Mouse (Mus musculus): ENCODE measurements around the gene Ankrd31. TPM values are rescaled to one million over a fixed set of nuclear protein-coding genes. Genes with fewer than 3 reads are reported as not detected.
"Not testable (repeated sequence)": the region's sequence is repeated elsewhere in the genome, so short reads cannot be mapped to it uniquely, and the experiment has no call there.

Ankrd31 gene
- polyA plus RNA-seq, 1 experiment from 2014 or later, result not detected

DNA sequence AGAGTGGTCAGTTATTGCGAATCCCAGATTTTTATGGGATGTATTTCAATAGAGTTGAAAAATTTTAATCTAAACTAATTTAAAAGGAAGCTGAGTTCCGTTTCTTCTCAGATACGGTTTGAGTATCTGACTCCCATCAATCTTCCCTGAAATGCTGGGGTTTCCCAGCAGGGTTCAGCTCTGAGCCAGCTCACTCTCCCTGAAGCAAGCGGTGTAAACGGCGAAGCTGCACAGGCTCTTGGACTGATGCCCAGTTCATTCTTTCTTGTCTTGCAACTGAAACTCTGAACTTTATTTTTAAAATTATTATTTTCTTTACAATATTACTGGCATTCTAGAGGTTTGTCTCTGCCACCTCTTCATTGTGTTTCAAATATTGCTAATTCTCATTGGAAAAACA lies 2.0 kb upstream of the Ankrd31 start:
- no peaks in the 10 kb centered on the region for H3K36me3 ChIP-seq (replicated peaks)
- H3K4me2 ChIP-seq, result no peak overlapping the region
- H3K4me3 ChIP-seq (replicated peaks), result no peak overlapping the region
- 67% methylated on average over 6 of the region's 6 CpGs for WGBS
- no peak overlapping the region for H3K9ac ChIP-seq
- no peaks in the 10 kb centered on the region for H3K27me3 ChIP-seq
- H3K9me3 ChIP-seq, result no peaks in the 10 kb centered on the region
- H3K4me1 ChIP-seq, result no peaks in the 10 kb centered on the region
- H3K27ac ChIP-seq, result no peak overlapping the region
- ATAC-seq (ENCODE audit: low FRiP score), result no peak

DNA sequence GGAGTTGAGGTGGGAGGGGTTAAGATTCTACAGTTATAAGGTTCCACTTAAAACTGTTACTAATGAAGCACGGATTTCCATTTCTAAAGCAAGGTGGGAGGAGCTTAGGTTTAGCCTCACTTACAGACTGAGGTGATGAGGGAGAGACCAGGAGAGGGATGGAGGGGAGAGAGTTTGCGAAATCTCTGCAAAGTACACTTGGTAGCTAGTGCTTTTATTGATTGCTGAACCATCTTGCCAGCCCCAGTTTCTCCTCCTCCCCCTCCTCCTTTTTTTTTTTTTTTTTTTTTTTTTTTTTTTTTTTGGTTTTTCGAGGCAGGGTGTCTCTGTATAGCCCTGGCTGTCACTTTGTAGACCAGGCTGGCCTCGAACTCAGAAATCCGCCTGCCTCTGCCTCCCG lies 1.8 kb downstream of the Ankrd31 start:
- Histone ChIP-seq H3K9me3 (no peaks in the 10 kb centered on the region), H3K4me3 (replicated peaks) (no peak overlapping the region), H3K9ac (no peak overlapping the region), H3K27ac (no peak overlapping the region), H3K36me3 (replicated peaks) (no peaks in the 10 kb centered on the region), H3K4me1 (no peaks in the 10 kb centered on the region), H3K27me3 (no peaks in the 10 kb centered on the region), H3K4me2 (no peak overlapping the region)
- no peak for ATAC-seq (ENCODE audit: low FRiP score)
- WGBS, result 89% methylated on average over 6 of the region's 6 CpGs

- H3K27me3 ChIP-seq, result no peaks in the 10 kb centered on the region
- ATAC-seq (ENCODE audit: low FRiP score), result no peak
- H3K4me1 ChIP-seq, result no peaks in the 10 kb centered on the region
- H3K9ac ChIP-seq, result no peak overlapping the region
- H3K27ac ChIP-seq, result no peak overlapping the region
- WGBS, result 88% methylated on average over 2 of the region's 2 CpGs
- no peaks in the 10 kb centered on the region for H3K36me3 ChIP-seq (replicated peaks)
- no peaks in the 10 kb centered on the region for H3K9me3 ChIP-seq
- H3K4me3 ChIP-seq (replicated peaks), result no peak overlapping the region
- H3K4me2 ChIP-seq, result no peak overlapping the region
Observed at GRCm38 (mm10) chr13:96760848-96761247, 12.8 kb downstream of the Ankrd31 start.

DNA sequence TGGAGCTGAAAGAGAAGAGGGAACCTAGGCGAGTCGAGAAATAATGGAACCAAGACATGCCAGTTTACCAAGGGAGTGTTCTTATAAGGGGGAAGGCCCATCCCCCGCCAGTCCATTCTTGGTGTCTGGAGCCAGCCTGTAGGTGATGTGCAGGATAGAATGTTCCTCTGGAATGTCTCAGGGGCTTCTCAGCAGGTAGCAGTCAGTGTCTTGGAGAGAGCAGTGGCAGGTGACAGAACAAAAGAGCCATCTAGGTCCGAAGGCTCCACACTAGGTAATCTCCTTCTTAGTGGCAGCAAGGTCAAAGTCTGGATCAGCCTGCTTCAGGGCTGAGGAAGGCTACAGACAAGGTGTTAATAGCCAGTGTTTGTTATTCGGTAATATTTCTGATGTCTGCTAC lies 38.0 kb downstream of the Ankrd31 start:
- H3K9me3 ChIP-seq; H3K4me2 ChIP-seq; H3K36me3 ChIP-seq (replicated peaks); H3K9ac ChIP-seq; ATAC-seq (ENCODE audit: low FRiP score); H3K27ac ChIP-seq; H3K4me3 ChIP-seq (replicated peaks); H3K27me3 ChIP-seq; H3K4me1 ChIP-seq: not testable (repeated sequence)
- WGBS, result 84% methylated on average over 5 of the region's 5 CpGs

- Histone ChIP-seq H3K27ac (no peak overlapping the region), H3K9ac (no peak overlapping the region), H3K4me1 (no peaks in the 10 kb centered on the region), H3K4me3 (replicated peaks) (no peak overlapping the region), H3K27me3 (no peaks in the 10 kb centered on the region), H3K9me3 (no peaks in the 10 kb centered on the region), H3K36me3 (replicated peaks) (no peaks in the 10 kb centered on the region), H3K4me2 (no peak overlapping the region)
- 85% methylated on average over 2 of the region's 2 CpGs for WGBS
- no peak for ATAC-seq (ENCODE audit: low FRiP score)
Observed at GRCm38 (mm10) chr13:96793451-96793850, 45.4 kb downstream of the Ankrd31 start.

DNA sequence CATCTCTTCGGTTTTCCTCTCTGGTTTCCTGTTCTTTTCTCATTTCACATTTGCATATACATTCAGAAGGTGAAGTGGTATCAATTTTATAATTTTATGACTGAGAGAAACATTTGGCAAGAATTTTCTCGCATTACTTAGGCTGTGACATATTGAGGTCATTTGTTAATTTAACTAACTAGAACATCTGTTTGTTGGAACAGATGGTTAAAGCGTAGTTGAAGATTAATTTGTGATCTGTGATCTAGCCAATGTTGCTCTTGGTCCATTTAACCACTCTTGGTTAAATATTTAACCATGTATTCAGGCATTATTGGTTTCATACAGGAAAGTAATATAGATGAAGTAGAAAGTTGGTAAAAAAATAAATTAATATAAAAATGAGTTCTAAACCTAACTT lies 47.2 kb downstream of the Ankrd31 start:
- Histone ChIP-seq H3K36me3 (replicated peaks) (no peaks in the 10 kb centered on the region), H3K4me3 (replicated peaks) (no peak overlapping the region)
- WGBS, result 83% methylated on average over 3 of the region's 3 CpGs

DNA sequence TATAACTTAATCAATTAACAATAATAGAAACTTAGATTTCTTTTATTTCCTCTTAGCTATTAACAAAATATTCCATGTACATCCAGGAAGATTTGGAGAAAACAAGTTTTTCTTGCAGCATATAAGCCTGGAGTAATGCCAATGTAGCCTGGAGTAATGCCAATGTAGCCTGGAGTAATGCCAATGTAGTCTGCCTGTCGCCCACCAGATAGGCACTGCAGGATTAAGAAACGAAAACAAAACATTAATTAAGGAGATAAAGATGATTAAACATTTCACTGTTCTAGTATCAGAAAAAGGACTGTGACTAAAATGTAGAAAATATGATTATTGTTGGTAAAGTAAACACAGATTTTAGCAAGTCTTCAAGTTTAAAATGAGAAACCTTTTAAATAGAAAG lies 49.4 kb downstream of the Ankrd31 start:
- no peaks in the 10 kb centered on the region for H3K27me3 ChIP-seq
- WGBS, result 69% methylated on average over 2 of the region's 2 CpGs
- H3K36me3 ChIP-seq (replicated peaks), result no peaks in the 10 kb centered on the region
- no peak overlapping the region for H3K27ac ChIP-seq
- no peaks in the 10 kb centered on the region for H3K4me1 ChIP-seq
- no peak overlapping the region for H3K9ac ChIP-seq
- ATAC-seq (ENCODE audit: low FRiP score), result no peak
- no peak overlapping the region for H3K4me3 ChIP-seq (replicated peaks)
- no peaks in the 10 kb centered on the region for H3K9me3 ChIP-seq
- H3K4me2 ChIP-seq, result no peak overlapping the region

More for the DNA sequence above, 47.2 kb downstream of the Ankrd31 start:
- no peak for ATAC-seq (ENCODE audit: low FRiP score)
- Histone ChIP-seq H3K4me2 (no peak overlapping the region), H3K4me1 (no peaks in the 10 kb centered on the region), H3K9me3 (no peaks in the 10 kb centered on the region), H3K27me3 (no peaks in the 10 kb centered on the region), H3K9ac (no peak overlapping the region), H3K27ac (no peak overlapping the region)

DNA sequence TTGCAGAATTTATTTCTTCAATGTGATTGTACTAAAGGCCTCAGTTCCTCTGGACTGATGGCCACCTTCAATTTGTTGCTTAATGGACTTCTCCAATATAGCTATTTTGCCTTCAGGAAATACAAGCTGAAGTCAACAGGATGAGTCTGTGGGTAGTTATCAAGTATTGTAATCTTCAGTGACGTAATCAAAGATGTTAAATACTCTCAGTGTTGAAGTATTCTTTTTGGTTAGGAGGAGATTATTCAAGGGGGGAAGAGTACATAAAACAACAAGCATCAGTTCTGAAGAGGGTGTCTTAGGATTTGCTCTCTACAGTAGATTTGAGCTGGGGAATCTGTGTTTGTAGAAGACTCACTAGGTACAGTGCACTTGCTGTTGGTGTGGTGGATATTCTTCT lies 101.7 kb downstream of the Ankrd31 start:
- no peaks in the 10 kb centered on the region for H3K36me3 ChIP-seq (replicated peaks)
- 91% methylated on average over 1 of the region's 1 CpGs for WGBS
- no peak overlapping the region for H3K4me2 ChIP-seq
- no peaks in the 10 kb centered on the region for H3K9me3 ChIP-seq
- no peak overlapping the region for H3K9ac ChIP-seq
- ATAC-seq (ENCODE audit: low FRiP score), result no peak
- H3K27me3 ChIP-seq, result no peaks in the 10 kb centered on the region
- H3K27ac ChIP-seq, result no peak overlapping the region
- H3K4me1 ChIP-seq, result no peaks in the 10 kb centered on the region
- no peak overlapping the region for H3K4me3 ChIP-seq (replicated peaks)

DNA sequence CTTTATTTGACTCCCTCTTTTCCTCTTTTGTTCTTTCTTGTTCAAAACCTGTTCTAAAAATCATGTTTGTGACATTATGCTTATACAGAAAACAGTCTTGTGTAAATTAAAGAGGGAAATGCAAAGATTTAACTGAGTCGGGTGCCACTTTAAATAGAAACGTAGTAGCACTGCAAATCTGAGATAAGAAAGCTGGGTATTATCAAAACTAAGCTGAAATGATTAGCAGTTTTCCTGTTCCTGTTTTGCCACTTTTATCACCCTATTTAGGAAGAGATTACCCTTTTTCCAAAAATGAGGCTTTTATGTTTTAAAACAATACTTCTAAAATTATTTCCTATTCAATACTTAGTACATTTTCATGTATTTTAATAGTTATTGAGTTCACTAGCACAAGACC lies 104.1 kb downstream of the Ankrd31 start:
- no peak overlapping the region for H3K9ac ChIP-seq

GRCm38 (mm10) chr13:96853256-96853655 lies 105.2 kb downstream of the Ankrd31 start:
- 54% methylated on average over 1 of the region's 1 CpGs for WGBS

More for the DNA sequence above, 104.1 kb downstream of the Ankrd31 start:
- H3K4me2 ChIP-seq, result no peak overlapping the region
- WGBS, result 83% methylated on average over 2 of the region's 2 CpGs
- no peaks in the 10 kb centered on the region for H3K36me3 ChIP-seq (replicated peaks)
- H3K27ac ChIP-seq, result no peak overlapping the region
- H3K27me3 ChIP-seq, result no peaks in the 10 kb centered on the region
- H3K4me1 ChIP-seq, result no peaks in the 10 kb centered on the region
- no peak for ATAC-seq (ENCODE audit: low FRiP score)
- no peaks in the 10 kb centered on the region for H3K9me3 ChIP-seq
- H3K4me3 ChIP-seq (replicated peaks), result no peak overlapping the region

GRCm38 (mm10) chr13:96855191-96855590 lies 107.1 kb downstream of the Ankrd31 start:
- H3K4me2 ChIP-seq, result no peak overlapping the region
- H3K36me3 ChIP-seq (replicated peaks), result no peaks in the 10 kb centered on the region
- H3K4me1 ChIP-seq, result no peaks in the 10 kb centered on the region
- no peak overlapping the region for H3K9ac ChIP-seq
- no peaks in the 10 kb centered on the region for H3K27me3 ChIP-seq
- H3K4me3 ChIP-seq (replicated peaks), result no peak overlapping the region
- 19% methylated on average over 3 of the region's 3 CpGs for WGBS
- no peak overlapping the region for H3K27ac ChIP-seq
- no peak for ATAC-seq (ENCODE audit: low FRiP score)
- H3K9me3 ChIP-seq, result no peaks in the 10 kb centered on the region

More at GRCm38 (mm10) chr13:96853256-96853655, 105.2 kb downstream of the Ankrd31 start:
- no peak for ATAC-seq (ENCODE audit: low FRiP score)
- Histone ChIP-seq H3K4me2 (no peak overlapping the region), H3K4me3 (replicated peaks) (no peak overlapping the region), H3K27me3 (no peaks in the 10 kb centered on the region), H3K36me3 (replicated peaks) (no peaks in the 10 kb centered on the region), H3K9ac (no peak overlapping the region), H3K27ac (no peak overlapping the region), H3K4me1 (no peaks in the 10 kb centered on the region), H3K9me3 (no peaks in the 10 kb centered on the region)

DNA sequence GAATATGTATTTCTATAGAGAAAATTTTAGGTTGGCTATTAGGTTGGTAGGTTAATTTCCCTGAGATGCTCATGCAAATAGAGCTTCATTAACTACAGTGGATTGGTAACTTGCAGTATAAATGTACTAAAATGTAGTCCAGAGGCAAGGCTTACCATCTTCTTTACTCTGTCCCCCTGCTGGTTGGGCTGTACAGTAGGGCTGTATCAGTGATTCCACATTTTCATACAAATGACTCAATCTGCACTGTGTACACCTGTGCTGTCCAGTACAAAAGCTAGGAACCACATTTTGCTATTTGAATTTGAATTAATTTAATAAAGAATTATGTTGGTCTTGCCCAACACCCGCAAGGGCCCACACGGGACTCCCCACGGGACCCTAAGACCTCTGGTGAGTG lies 111.1 kb downstream of the Ankrd31 start:
- Histone ChIP-seq H3K36me3 (replicated peaks) (no peaks in the 10 kb centered on the region), H3K4me2 (no peak overlapping the region), H3K9ac (no peak overlapping the region), H3K4me1 (no peaks in the 10 kb centered on the region), H3K27ac (no peak overlapping the region), H3K9me3 (no peaks in the 10 kb centered on the region), H3K4me3 (replicated peaks) (no peak overlapping the region), H3K27me3 (no peaks in the 10 kb centered on the region)
- no peak for ATAC-seq (ENCODE audit: low FRiP score)
- WGBS, result 98% methylated on average over 3 of the region's 3 CpGs

DNA sequence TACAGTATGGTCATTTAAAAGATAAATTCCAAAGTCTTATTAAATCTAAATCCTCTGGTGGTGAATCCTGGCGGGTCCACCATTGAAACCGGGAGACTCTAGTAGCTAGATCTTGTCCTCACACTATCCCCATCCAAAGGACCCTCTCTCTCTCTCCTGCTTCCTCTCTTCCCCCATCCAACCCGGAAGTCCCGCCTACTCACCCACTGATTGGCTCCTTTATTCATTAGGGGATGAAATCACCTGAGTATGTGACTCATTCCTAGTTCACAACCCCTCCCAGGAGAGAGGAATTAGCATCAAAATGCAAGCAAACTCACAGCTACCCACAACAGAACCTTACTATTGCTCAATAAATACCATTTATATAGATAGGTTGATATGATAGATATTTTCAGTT lies 122.7 kb downstream of the Ankrd31 start:
- H3K4me2 ChIP-seq, result no peak overlapping the region
- H3K4me3 ChIP-seq (replicated peaks), result no peak overlapping the region
- H3K9me3 ChIP-seq, result no peaks in the 10 kb centered on the region
- no peak overlapping the region for H3K9ac ChIP-seq
- WGBS, result 81% methylated on average over 4 of the region's 4 CpGs
- H3K27ac ChIP-seq, result no peak overlapping the region
- no peaks in the 10 kb centered on the region for H3K27me3 ChIP-seq
- no peaks in the 10 kb centered on the region for H3K4me1 ChIP-seq
- no peaks in the 10 kb centered on the region for H3K36me3 ChIP-seq (replicated peaks)
- ATAC-seq (ENCODE audit: low FRiP score), result no peak

DNA sequence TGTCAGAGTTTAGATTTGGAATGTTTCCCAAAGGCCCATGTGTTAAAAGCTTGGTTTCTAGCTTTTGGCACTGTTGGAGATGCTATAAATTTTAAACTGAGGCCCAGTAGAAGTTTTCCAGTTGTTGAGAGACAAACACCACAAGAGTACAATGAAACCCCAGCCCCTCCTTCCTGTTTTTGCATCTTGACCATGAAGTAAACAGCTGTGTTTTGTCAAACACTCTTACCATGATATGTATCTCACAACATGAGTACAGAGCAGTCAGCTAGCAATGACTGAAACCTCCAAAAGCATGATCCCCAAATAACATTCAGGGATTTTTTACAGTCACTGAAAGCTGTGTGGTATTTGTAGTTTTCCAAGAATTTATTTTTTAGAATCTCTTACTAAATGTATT lies 126.0 kb downstream of the Ankrd31 start:
- H3K9me3 ChIP-seq, result no peaks in the 10 kb centered on the region
- no peak overlapping the region for H3K4me3 ChIP-seq (replicated peaks)
- H3K4me1 ChIP-seq, result no peaks in the 10 kb centered on the region; the same call in 1 of the 2 replicates
- no peaks in the 10 kb centered on the region for H3K27me3 ChIP-seq
- H3K36me3 ChIP-seq (replicated peaks), result no peaks in the 10 kb centered on the region
- H3K9ac ChIP-seq, result no peak overlapping the region
- no peak for ATAC-seq (ENCODE audit: low FRiP score)
- no peak overlapping the region for H3K27ac ChIP-seq
- H3K4me2 ChIP-seq, result no peak overlapping the region
